Mouse (Mus musculus) Patski (cell line): ENCODE data around the gene Tbc1d2. TPM values are rescaled to one million over a fixed set of nuclear protein-coding genes. Genes with fewer than 3 reads are reported as not detected.

Experiments used
- ATAC-seq: fragments of 100-300 bp; one replicate; pipeline ENCODE4 v1.8.0; 2021
- CTCF ChIA-PET: fragments of 350-600 bp; sonication (Branson Sonifier 250); formaldehyde crosslinking; loops from one replicate; lab custom pipeline; 2022; ENCODE audit warnings: inconsistent platforms; lab: Charles Lee
- POLR2A ChIA-PET: fragments of 350-600 bp; sonication (Branson Sonifier 250); formaldehyde crosslinking; loops from one replicate; lab custom pipeline; 2022; ENCODE audit warnings: antibody characterized with exemption, inconsistent platforms; lab: Charles Lee
- DNase-seq: peaks from one replicate; pipeline ENCODE4 v3.0.0-alpha.2; 2011; ENCODE audit warnings: low read depth, low spot score
- H3K27me3 ChIP-seq: fragments of 371-371 bp; one replicate; pipeline ENCODE4 v1.5.1; 2021
- CTCF ChIP-seq: fragments of 100-300 bp; IDR thresholded peaks from one replicate; pipeline ENCODE4 v1.5.1; 2021
- in situ Hi-C: fragments of 300-500 bp; cut with MboI; formaldehyde crosslinking; loops from 3 replicates; pipeline ENCODE4 v1.11.1; 2018; ENCODE audit warnings: low pct_unique_long_range_greater_than_20kb, mixed read lengths
- polyA plus RNA-seq: library from polyadenylated mRNA; unstranded; gene quantifications from one replicate; pipeline ENCODE4 v1.2.3, GENCODE M21; 2021

The Tbc1d2 gene
- polyA plus RNA-seq, 1 experiment from 2014 or later = 2.3 TPM

- no peak for ATAC-seq
- no peak for DNase-seq
- ChIA-PET CTCF (no interaction called here), POLR2A (no interaction called here)
- no peaks in the 10 kb centered on the region for H3K27me3 ChIP-seq
- in situ Hi-C loops = no loop called here
- TF ChIP-seq CTCF = no peak
Measured at GRCm38 (mm10) chr4:46566931-46567671, 82.9 kb downstream of the Tbc1d2 start.

- no peaks in the 10 kb centered on the region for H3K27me3 ChIP-seq
- CTCF ChIA-PET = interaction anchor here (1.0 kb wide), 1 partner anchor 8 kb away, joined by 3 read pairs; no protein-coding TSS in a partner anchor
- in situ Hi-C loops = no loop called here
- DNase-seq (no peak), ATAC-seq (no peak)
- TF ChIP-seq CTCF = no peak
- POLR2A ChIA-PET = no interaction called here
Measured at GRCm38 (mm10) chr4:46565393-46565955, 84.5 kb downstream of the Tbc1d2 start.

- no peak for TF ChIP-seq CTCF
- ATAC-seq (no peak), DNase-seq (no peak)
- in situ Hi-C loops = no loop called here
- ChIA-PET CTCF (interaction anchor here (1.0 kb wide), 1 partner anchor 9 kb away, joined by 3 read pairs; no protein-coding TSS in a partner anchor), POLR2A (no interaction called here)
- H3K27me3 ChIP-seq = no peaks in the 10 kb centered on the region
Measured at GRCm38 (mm10) chr4:46564247-46564646, 85.8 kb downstream of the Tbc1d2 start.

- POLR2A ChIA-PET = no interaction called here
- ATAC-seq (peak; percentile 65), DNase-seq (no peak)
- in situ Hi-C loops = no loop called here
- no peaks in the 10 kb centered on the region for H3K27me3 ChIP-seq
- CTCF ChIA-PET = no interaction called here
- TF ChIP-seq CTCF = no peak
Measured at GRCm38 (mm10) chr4:46563847-46564246, 86.2 kb downstream of the Tbc1d2 start.

GRCm38 (mm10) chr4:46562841-46563240, 87.2 kb downstream of the Tbc1d2 start:
- ATAC-seq = no peak
- TF ChIP-seq CTCF = no peak
- DNase-seq = no peak
- no peaks in the 10 kb centered on the region for H3K27me3 ChIP-seq
- ChIA-PET CTCF (interaction anchor here (1.3 kb wide), 1 partner anchor 54 kb away, joined by 4 read pairs; no protein-coding TSS in a partner anchor), POLR2A (no interaction called here)
- in situ Hi-C loops = no loop called here

- DNase-seq = no peak
- ChIA-PET POLR2A (no interaction called here), CTCF (interaction anchor here (1.3 kb wide), 1 partner anchor 54 kb away, joined by 4 read pairs; no protein-coding TSS in a partner anchor)
- in situ Hi-C loops = no loop called here
- H3K27me3 ChIP-seq = no peaks in the 10 kb centered on the region
- ATAC-seq = no peak
- no peak for TF ChIP-seq CTCF
Measured at GRCm38 (mm10) chr4:46562037-46562436, 88.0 kb downstream of the Tbc1d2 start.

- ChIA-PET POLR2A (no interaction called here), CTCF (no interaction called here)
- TF ChIP-seq CTCF = no peak
- in situ Hi-C loops = no loop called here
- H3K27me3 ChIP-seq = no peaks in the 10 kb centered on the region
- peak; percentile 25 for DNase-seq
- ATAC-seq = no peak
Measured at GRCm38 (mm10) chr4:46560069-46560705, 89.8 kb downstream of the Tbc1d2 start.

GRCm38 (mm10) chr4:46558672-46559667, 91.0 kb downstream of the Tbc1d2 start:
- in situ Hi-C loops = loop anchor here (5.0 kb wide), 1 partner anchor 38 kb away; no protein-coding TSS in a partner anchor
- CTCF ChIA-PET = interaction anchor here (1.0 kb wide), 1 partner anchor 35 kb away, joined by 3 read pairs; no protein-coding TSS in a partner anchor
- POLR2A ChIA-PET = no interaction called here
- no peak for DNase-seq
- no peaks in the 10 kb centered on the region for H3K27me3 ChIP-seq
- ATAC-seq = no peak
- TF ChIP-seq CTCF = no peak

- no peak for ATAC-seq
- TF ChIP-seq CTCF = no peak
- no peak for DNase-seq
- no peaks in the 10 kb centered on the region for H3K27me3 ChIP-seq
- ChIA-PET CTCF (no interaction called here), POLR2A (no interaction called here)
- in situ Hi-C loops = loop anchor here (5.0 kb wide), 1 partner anchor 40 kb away; no protein-coding TSS in a partner anchor
Measured at GRCm38 (mm10) chr4:46556933-46557332, 93.1 kb downstream of the Tbc1d2 start.

GRCm38 (mm10) chr4:46555762-46556161, 94.2 kb downstream of the Tbc1d2 start:
- POLR2A ChIA-PET = no interaction called here
- CTCF ChIA-PET = no interaction called here
- no peaks in the 10 kb centered on the region for H3K27me3 ChIP-seq
- ATAC-seq (no peak), DNase-seq (no peak)
- in situ Hi-C loops = loop anchor here (5.0 kb wide), 1 partner anchor 42 kb away; no protein-coding TSS in a partner anchor
- no peak for TF ChIP-seq CTCF

Other genes starting within 250 kb of the Tbc1d2 start
- not detected for gene Hemgn, start 236.7 kb downstream of the Tbc1d2 start, polyA plus RNA-seq
- 183 TPM for gene Anp32b, start 199.3 kb downstream of the Tbc1d2 start, polyA plus RNA-seq
- 51.0 TPM for gene Nans, start 161.0 kb downstream of the Tbc1d2 start, polyA plus RNA-seq
- gene Trim14, start 114.1 kb downstream of the Tbc1d2 start, polyA plus RNA-seq = 0.44 TPM
- gene Coro2a, start 48.0 kb downstream of the Tbc1d2 start, polyA plus RNA-seq = 0.12 TPM